Mouse (Mus musculus): ENCODE results near the gene Sema4d. TPM values are rescaled to one million over a fixed set of nuclear protein-coding genes. Genes with fewer than 3 reads are reported as not detected.

Gene Sema4d
- total RNA-seq, 2 experiments from 2014 or later = 132 to 144 TPM

DNA sequence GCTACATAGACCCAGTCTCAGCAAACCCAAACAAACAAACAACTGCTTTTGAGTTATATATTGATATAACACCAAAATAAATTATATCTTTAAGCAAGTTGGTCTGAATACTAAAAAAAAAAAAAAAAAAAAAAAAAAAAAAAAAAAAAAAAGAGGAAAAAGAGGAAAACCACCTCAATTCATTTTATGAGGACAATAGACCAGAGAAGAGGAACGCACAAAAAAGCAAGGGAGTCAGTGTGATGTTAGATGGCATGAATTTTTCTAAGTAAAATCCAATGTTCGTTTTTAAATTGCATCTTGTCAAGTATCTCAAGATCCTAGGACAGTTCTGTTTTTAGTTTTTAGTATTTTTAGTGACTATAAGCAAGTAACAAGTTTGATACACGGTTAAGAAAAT, 152.1 kb downstream of the Sema4d start:
- no peak for DNase-seq

- no peak for DNase-seq
Measured at GRCm38 (mm10) chr13:51638958-51639357, 154.6 kb downstream of the Sema4d start.

Small RNAs within 50 kb of the gene (microRNA-seq; reads per million reads assigned to microRNA genes)
- gene Gm23566 (ENCODE audit: borderline replicate concordance in 2 of 2) = 0 reads per million in 2 experiments

Other genes with a start within 250 kb of the Sema4d start
- gene Shc3, start 224.3 kb downstream of the Sema4d start, total RNA-seq (2021) = 1 to 10 TPM in 1 of 2 experiments, under 1 TPM in 1; 0.90 to 1.2 TPM
- gene Cks2, start 148.5 kb downstream of the Sema4d start, total RNA-seq (2021) = 1 to 10 TPM in 1 of 2 experiments, not detected in 1; 1.8 TPM
- 10 to 100 TPM in 1 of 2 experiments, 1 to 10 TPM in 1; 8.7 to 11.4 TPM for gene Secisbp2, start 142.1 kb downstream of the Sema4d start, total RNA-seq (2021)
- 10 to 100 TPM; 15.3 to 17.4 TPM for gene Gadd45g, start 52.9 kb upstream of the Sema4d start, total RNA-seq (2021)

Data from gastrocnemius, postnatal 25 days (tissue).